Mouse (Mus musculus) 3134 (cell line): ENCODE results near the gene Pcdh8.

Source experiments
- DNase-seq: peaks from one replicate; pipeline ENCODE4 v3.0.0-alpha.2; 2011; ENCODE audit warnings: low spot score; ENCODE audit not compliant: insufficient read length; ENCODE audit errors: extremely low read depth

Gene Pcdh8

DNA sequence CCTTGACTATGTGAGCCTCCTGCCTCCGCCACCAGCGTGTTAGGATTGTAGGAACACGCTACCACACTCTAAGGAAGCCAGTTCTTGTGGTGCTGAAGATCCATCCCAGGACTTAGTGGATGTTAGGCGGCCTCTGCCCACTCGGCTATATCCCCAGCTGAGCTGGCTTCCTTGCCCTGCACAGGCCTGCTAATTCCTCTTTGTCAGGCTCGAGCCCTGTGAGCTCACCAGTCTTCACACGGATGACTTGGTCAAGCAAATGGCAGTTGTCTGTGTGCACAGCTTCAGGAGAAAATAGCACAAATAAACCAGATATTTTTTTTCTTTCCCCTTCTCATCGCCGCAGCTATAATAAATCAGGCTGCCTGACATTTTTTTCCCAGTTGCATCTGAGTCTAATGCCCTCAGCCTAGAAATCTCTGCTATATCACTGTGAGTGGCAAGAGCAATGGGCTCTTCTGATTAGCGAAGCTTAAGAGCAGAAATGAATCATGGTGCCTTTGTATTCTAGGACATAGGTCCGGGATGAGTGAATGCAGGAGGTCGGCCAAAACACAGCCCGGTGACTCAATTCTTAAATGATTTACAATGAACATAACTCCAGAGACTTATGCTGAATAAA is 16.4 kb downstream of the Pcdh8 start:
- DNase-seq: no peak

DNA sequence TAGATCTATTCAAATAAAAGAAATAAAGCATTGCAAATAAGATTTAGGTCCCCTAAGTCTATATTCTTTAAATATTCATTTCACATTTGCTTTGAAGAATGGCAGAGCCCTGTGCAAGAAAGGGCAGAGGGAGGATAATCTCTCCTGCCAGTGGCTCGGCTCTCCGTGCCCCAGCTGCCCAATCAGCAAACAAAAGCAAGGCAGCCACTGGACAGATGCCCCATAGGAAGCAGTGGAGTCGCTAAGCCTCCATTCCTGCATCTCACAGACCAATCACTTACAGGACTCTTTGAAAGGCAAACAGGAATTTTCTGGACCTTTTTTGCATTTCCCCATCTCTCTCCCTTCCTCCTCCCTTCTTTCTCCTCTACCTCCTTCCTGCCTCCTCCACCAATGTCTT is 17.0 kb downstream of the Pcdh8 start:
- no peak for DNase-seq

DNA sequence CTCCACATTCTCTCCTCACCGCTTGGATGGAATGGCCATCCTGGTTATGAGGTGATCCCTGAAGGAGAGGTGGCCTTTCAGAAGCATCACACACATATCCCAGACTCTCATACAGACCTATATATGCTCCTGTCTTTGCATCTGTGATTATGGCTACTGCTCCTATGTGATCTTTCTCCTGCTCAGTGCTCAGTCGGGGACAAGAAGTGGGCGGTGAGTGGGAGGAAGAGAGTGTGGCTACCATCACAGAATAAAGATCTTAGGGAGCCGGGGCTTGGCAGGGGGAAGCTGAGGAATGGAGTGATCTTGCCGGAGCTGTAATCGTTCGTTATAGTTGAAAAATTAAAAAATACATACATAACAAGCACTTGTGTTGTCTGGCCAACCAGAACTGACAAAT is 17.4 kb downstream of the Pcdh8 start:
- DNase-seq: no peak

DNA sequence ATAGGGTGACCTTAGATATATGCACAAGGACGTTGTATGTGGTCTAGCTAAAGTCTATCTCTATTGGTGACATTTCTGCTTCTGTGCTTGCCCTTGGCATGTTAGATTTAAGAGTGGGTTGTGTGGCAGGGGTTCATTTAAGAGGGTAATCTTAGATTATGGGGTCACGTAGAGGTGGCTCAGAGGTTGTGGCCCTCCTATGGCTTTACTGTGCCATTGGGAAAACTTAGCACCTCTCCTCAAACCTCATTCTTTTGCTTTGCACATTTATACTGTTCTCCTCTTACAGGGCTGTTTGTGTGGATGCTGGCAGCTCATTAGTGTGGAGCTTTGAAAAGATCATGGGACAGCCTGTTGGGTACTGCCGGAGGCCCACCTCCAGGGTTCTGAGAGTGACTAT is 30.6 kb downstream of the Pcdh8 start:
- DNase-seq: no peak

DNA sequence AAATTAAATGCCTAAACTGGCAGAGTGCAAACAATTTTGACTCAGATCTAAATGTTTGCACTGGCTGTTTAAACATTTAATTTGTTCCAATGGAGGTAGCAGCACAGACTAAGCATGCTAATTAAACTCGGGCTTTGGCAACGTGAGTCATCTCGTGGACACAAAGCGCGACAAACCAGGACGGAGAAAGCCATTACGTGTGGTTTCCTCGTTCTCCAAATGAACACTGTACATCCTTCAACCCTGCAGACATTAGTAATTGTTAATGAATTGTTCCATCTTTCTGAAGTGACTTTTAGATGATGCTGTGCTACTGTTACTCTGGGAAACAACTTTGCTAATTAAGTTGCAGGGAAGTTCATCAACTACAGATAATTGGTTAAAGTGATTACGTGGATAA is 32.7 kb downstream of the Pcdh8 start:
- DNase-seq: no peak

DNA sequence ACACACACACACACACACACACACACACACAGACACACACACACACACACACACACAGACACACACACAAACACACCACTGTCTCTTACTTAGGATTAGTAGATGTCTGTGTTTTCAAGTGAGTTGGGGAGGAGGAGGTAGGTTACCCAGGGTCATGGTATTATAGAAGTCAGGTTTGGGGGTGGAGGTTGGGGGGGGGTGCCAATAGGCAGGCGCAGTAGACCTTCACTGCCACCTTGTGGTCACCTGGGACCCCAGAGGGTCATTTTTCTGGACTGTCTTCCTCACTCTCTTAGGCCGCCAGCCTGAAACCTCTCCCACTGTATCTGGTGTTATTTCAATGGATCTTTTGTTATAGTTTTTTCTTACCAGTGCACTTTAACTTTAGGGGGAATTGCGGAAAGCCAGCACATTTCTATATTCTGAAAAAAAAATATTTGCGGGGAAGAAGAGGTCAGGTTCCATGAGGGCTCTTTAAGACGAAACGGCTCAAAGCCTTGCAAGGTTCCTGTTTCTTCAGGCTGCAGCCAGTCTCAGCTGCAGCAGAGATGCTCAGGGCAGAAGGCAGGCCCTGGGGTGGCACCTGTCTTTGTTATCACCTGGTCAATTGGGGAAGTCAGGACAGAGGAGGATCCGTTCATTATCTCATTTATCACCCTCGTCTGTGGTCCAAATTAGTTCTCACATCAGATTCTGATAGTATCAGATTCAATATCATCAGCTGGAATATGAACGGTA is 33.3 kb downstream of the Pcdh8 start:
- no peak for DNase-seq

DNA sequence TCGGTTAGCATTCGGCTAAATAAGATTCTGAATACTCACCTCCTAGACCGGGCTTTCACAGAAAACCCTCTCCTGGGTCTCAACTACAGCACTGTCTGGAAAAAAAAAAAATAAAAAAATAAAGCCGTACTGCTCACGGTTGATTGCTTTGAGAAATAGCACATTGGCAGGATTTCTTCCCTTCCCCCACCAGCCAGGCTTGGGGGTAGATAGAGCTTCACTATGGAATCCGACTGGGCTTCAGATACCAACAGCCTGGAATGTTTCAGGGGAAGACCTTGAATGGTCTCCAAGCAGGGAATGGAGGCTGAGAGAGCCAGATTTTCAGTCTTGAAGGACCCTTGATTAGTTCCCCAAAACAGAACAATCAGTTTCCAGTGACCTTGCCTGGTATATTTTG is 34.3 kb downstream of the Pcdh8 start:
- no peak for DNase-seq

DNA sequence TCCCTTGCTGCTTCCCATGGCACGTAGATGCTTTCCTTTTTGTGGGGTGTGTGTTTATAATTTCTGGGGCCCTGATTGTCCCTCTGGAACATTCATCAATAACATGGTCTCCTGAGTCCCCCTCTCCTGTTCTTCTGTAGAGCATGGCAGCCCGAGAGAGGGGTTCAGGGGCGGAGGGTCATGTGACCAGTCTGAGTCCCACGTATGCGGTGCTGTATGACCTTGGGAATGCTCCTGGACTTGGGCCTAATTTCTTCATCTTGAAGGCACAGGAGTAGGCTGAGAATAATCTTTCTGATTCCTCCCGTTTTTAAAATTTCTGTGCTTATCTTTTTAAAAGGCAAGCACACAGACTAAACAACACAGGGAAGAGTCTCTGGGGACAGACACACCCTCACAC is 37.6 kb downstream of the Pcdh8 start:
- DNase-seq: no peak

DNA sequence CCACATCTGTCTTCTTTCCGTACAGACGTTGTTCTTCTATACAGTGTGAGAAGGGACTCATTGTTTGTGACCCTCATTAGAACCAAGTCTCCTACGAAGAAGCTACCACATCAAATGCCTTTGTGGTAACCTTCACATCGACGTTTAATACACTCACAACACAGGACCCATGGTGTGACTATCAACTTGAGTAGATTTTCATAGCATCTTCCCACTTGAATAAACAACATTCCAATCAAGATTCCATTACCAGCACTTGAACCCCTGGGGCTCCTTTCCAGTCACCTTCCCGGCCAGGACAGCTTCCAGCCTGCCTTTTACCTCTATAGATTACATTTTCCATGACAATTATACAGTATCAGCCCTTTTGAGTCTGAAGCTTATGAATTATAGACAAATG is 42.3 kb downstream of the Pcdh8 start:
- DNase-seq: no peak

DNA sequence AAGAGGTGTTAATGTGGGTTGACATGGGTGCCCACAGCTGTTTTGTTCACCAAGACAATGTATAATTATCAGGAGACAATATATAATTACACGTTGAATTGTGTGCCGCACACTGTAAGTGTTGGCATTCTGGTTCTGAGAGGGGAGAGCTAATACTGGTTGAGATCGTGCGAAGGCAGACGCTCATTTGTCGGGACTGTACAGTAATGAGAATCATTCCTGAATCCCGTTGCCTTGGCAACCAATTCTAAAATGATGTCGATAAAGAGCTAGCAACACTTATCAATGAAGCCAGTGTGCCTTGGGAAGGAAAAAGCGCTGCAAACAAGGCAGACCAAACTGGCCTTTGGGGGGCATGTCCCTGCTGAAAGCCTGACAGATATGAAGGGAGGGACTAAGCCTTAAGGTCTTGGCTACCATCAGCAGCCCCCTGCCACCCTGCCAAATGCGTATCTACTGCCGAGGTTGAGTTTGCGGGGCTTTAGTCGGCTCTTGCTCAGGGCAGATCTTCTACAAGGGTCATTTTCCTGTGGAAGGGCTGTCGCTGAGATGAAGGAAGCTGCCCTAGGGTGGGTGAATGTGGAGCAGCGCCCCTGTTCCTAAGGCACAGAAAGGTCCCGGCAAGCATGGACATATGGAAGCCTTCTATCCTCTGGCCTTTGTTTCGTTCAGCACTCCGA is 47.0 kb downstream of the Pcdh8 start:
- DNase-seq: no peak

DNA sequence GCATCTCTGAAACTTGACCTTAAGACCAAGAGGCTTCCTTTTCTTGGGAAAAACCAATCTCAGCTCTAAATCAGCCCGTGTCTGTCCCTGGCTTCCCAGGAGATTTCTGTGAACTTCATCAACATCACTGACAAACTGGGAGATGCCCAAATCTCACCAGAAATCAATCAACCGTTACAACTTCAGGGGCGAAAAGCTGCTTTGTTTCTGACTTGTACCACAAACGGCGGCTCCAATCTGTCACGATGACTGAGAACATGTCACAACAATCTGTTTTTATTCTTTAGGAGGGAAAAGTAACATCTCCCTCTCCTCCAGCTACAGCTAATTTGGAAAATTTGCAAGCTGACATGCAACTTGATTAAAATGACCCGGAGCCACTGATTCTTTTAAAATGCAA is 48.9 kb downstream of the Pcdh8 start:
- no peak for DNase-seq
